ENCODE assay signal across 10 mouse cellular contexts in genomic region chr5:30201521-30201920, GRCm38 (mm10). TPM values are rescaled to one million over a fixed set of nuclear protein-coding genes. Genes with fewer than 3 reads are reported as not detected.
A peak's percentile ranks its signal among the peaks of the same experiment; 100 is the strongest.
DNase-seq lines count a peak whose midpoint lies in the region; ATAC-seq and TF ChIP-seq lines count a peak whose summit lies in the region.
"Had no signal": no experiment of that assay in that cellular context is flagged by ENCODE, and none has a peak within 500 bp of the region (broad histone marks: within the 10 kb centered on the region; RNA-seq: fewer than 3 reads in every experiment).

No protein-coding gene starts in this region.

- H3K9ac ChIP-seq in kidney, embryonic 14.5 days (ENCODE audit: low read depth, low read length), result no peak overlapping the region
- no peak overlapping the region for H3K9ac ChIP-seq in intestine, embryonic 15.5 days
- no peak overlapping the region for H3K9ac ChIP-seq in lung, embryonic 16.5 days (ENCODE audit: low read length)
- H3K9ac ChIP-seq: embryonic facial prominence, embryonic 15.5 days; liver, embryonic 15.5 days had no signal

- no peaks in the 10 kb centered on the region for H3K9me3 ChIP-seq in kidney, embryonic 14.5 days (ENCODE audit: control insufficient read depth, low read length)
- H3K9me3 ChIP-seq in intestine, embryonic 15.5 days, result no peaks in the 10 kb centered on the region
- H3K9me3 ChIP-seq in lung, embryonic 16.5 days (ENCODE audit: control insufficient read depth, low read length), result no peaks in the 10 kb centered on the region
- H3K9me3 ChIP-seq: embryonic facial prominence, embryonic 15.5 days; liver, embryonic 15.5 days had no signal

- peak; percentile 83 for TF ChIP-seq CTCF in cortical plate, adult 2 months (IDR thresholded peaks at IDR 0.05; ENCODE audit: extremely low read depth, insufficient read depth, low read length)

- peak; percentile 18 for DNase-seq in kidney, adult 18-20 months
- peak; percentile 41 for DNase-seq in MN1 (ENCODE audit: low spot score)
- peak; percentile 48 for DNase-seq in telencephalon, adult 2 months (ENCODE audit: low read depth, low spot score)
- DNase-seq in spleen, adult 12 weeks (ENCODE audit: low spot score), result no peak

- 51% methylated on average over 5 of the region's 5 CpGs for WGBS in kidney, embryonic 14.5 days
- 44% methylated on average over 5 of the region's 5 CpGs for WGBS in intestine, embryonic 15.5 days
- WGBS in lung, embryonic 16.5 days, result 45% methylated on average over 5 of the region's 5 CpGs

- no peak overlapping the region for H3K4me2 ChIP-seq in kidney, embryonic 14.5 days (replicated peaks; ENCODE audit: low read depth, low read length)
- H3K4me2 ChIP-seq in intestine, embryonic 15.5 days (replicated peaks), result no peak overlapping the region
- H3K4me2 ChIP-seq in lung, embryonic 16.5 days (ENCODE audit: low read depth, low read length), result no peak overlapping the region
- H3K4me2 ChIP-seq: embryonic facial prominence, embryonic 15.5 days; liver, embryonic 15.5 days had no signal

- H3K4me1 ChIP-seq in kidney, embryonic 14.5 days (ENCODE audit: control insufficient read depth, insufficient read depth, low read length), result 0 out of 2 replicates have a peak, but pooled peaks cover 4% of the 10 kb centered on the region
- no peaks in the 10 kb centered on the region for H3K4me1 ChIP-seq in cortical plate, adult 2 months (ENCODE audit: control insufficient read depth, insufficient read depth, low read length)
- peaks cover 5% of the 10 kb centered on the region; the same call in 1 of the 2 replicates for H3K4me1 ChIP-seq in intestine, embryonic 15.5 days (replicated peaks)
- H3K4me1 ChIP-seq in lung, embryonic 16.5 days (replicated peaks; ENCODE audit: control insufficient read depth, insufficient read depth, low read length), result 0 out of 2 replicates have a peak, but pooled peaks cover 2% of the 10 kb centered on the region
- H3K4me1 ChIP-seq: embryonic facial prominence, embryonic 15.5 days; liver, embryonic 15.5 days had no signal

- no peaks in the 10 kb centered on the region; the same call in 1 of the 2 replicates for H3K27me3 ChIP-seq in kidney, embryonic 14.5 days (ENCODE audit: control insufficient read depth, insufficient read depth, low read length)
- H3K27me3 ChIP-seq in intestine, embryonic 15.5 days (replicated peaks), result no peaks in the 10 kb centered on the region
- no peaks in the 10 kb centered on the region for H3K27me3 ChIP-seq in lung, embryonic 16.5 days (ENCODE audit: control insufficient read depth, insufficient read depth, low read depth, low read length)
- H3K27me3 ChIP-seq: embryonic facial prominence, embryonic 15.5 days; liver, embryonic 15.5 days had no signal

- H3K27ac ChIP-seq in kidney, embryonic 14.5 days (ENCODE audit: low read depth, low read length), result no peak overlapping the region
- H3K27ac ChIP-seq in cortical plate, adult 2 months (ENCODE audit: insufficient read depth, low read length), result no peak overlapping the region
- H3K27ac ChIP-seq in intestine, embryonic 15.5 days, result no peak overlapping the region
- H3K27ac ChIP-seq in lung, embryonic 16.5 days (ENCODE audit: low read length), result no peak overlapping the region
- H3K27ac ChIP-seq: embryonic facial prominence, embryonic 15.5 days; liver, embryonic 15.5 days had no signal

- H3K36me3 ChIP-seq in kidney, embryonic 14.5 days (ENCODE audit: control insufficient read depth, insufficient read depth, low read length), result no peaks in the 10 kb centered on the region
- H3K36me3 ChIP-seq in intestine, embryonic 15.5 days, result no peaks in the 10 kb centered on the region
- H3K36me3 ChIP-seq in lung, embryonic 16.5 days (ENCODE audit: control insufficient read depth, insufficient read depth, low read length), result no peaks in the 10 kb centered on the region
- H3K36me3 ChIP-seq: embryonic facial prominence, embryonic 15.5 days; liver, embryonic 15.5 days had no signal

- TF ChIP-seq POLR2A in cortical plate, adult 2 months (IDR thresholded peaks at IDR 0.05; ENCODE audit: extremely low read depth, insufficient read depth, low read length), result no peak

- H3K4me3 ChIP-seq in kidney, embryonic 14.5 days (ENCODE audit: low read length), result no peak overlapping the region
- no peak overlapping the region for H3K4me3 ChIP-seq in cortical plate, adult 2 months (ENCODE audit: insufficient read depth, low read length)
- no peak overlapping the region for H3K4me3 ChIP-seq in intestine, embryonic 15.5 days (replicated peaks)
- no peak overlapping the region for H3K4me3 ChIP-seq in lung, embryonic 16.5 days (ENCODE audit: low read length)
- H3K4me3 ChIP-seq: embryonic facial prominence, embryonic 15.5 days; liver, embryonic 15.5 days had no signal

- ATAC-seq in kidney, embryonic 14.5 days (ENCODE audit: low FRiP score, low TSS enrichment), result no peak
- ATAC-seq in intestine, embryonic 15.5 days, result peak; percentile 39; the same call in 1 of the 2 replicates
- peak; percentile 44 for ATAC-seq in lung, embryonic 16.5 days (ENCODE audit: low read depth)

RNA-seq across cellular contexts. Expression of gene Adgrf3, which starts 4.0 kb away (rescaled TPM):
- polyA plus RNA-seq in kidney, embryonic 14.5 days (2014; fragmentation: Nextera tagmentation; extraction: Ambion mirVana), result 0.28 TPM in 1 of 2 replicates, not detected in the other
- polyA plus RNA-seq in cortical plate, adult 2 months (2012; rRNA removed), result not detected in 2 replicates
- 0.19 and 0.38 TPM in 2 replicates for polyA plus RNA-seq in intestine, embryonic 15.5 days (2015; fragmentation: Nextera tagmentation; extraction: Ambion mirVana)
- 0.11 and 0.25 TPM in 2 replicates for polyA plus RNA-seq in lung, embryonic 16.5 days (2015; fragmentation: Nextera tagmentation; extraction: Ambion mirVana)
- polyA plus RNA-seq: liver, embryonic 15.5 days had no signal

RNA-seq across cellular contexts. Expression of gene Selenoi, which starts 30.9 kb away (rescaled TPM):
- 16.9 and 19.1 TPM in 2 replicates for polyA plus RNA-seq in kidney, embryonic 14.5 days (2014; fragmentation: Nextera tagmentation; extraction: Ambion mirVana)
- 29.2 and 32.9 TPM in 2 replicates for polyA plus RNA-seq in cortical plate, adult 2 months (2012; rRNA removed)
- 37.3 and 38.1 TPM in 2 replicates for polyA plus RNA-seq in intestine, embryonic 15.5 days (2015; fragmentation: Nextera tagmentation; extraction: Ambion mirVana)
- polyA plus RNA-seq in lung, embryonic 16.5 days (2015; fragmentation: Nextera tagmentation; extraction: Ambion mirVana), result 15.1 and 19.4 TPM in 2 replicates

RNA-seq across cellular contexts. Expression of gene Hadhb, which starts 46.5 kb away (rescaled TPM):
- polyA plus RNA-seq in kidney, embryonic 14.5 days (2014; fragmentation: Nextera tagmentation; extraction: Ambion mirVana), result 129 and 149 TPM in 2 replicates
- polyA plus RNA-seq in cortical plate, adult 2 months (2012; rRNA removed), result 88.0 and 94.8 TPM in 2 replicates
- 246 and 269 TPM in 2 replicates for polyA plus RNA-seq in intestine, embryonic 15.5 days (2015; fragmentation: Nextera tagmentation; extraction: Ambion mirVana)
- 128 and 133 TPM in 2 replicates for polyA plus RNA-seq in lung, embryonic 16.5 days (2015; fragmentation: Nextera tagmentation; extraction: Ambion mirVana)

RNA-seq across cellular contexts. Expression of gene Hadha, which starts 46.6 kb away (rescaled TPM):
- 93.4 and 119 TPM in 2 replicates for polyA plus RNA-seq in kidney, embryonic 14.5 days (2014; fragmentation: Nextera tagmentation; extraction: Ambion mirVana)
- polyA plus RNA-seq in cortical plate, adult 2 months (2012; rRNA removed), result 64.9 and 67.7 TPM in 2 replicates
- polyA plus RNA-seq in intestine, embryonic 15.5 days (2015; fragmentation: Nextera tagmentation; extraction: Ambion mirVana), result 178 and 193 TPM in 2 replicates
- polyA plus RNA-seq in lung, embryonic 16.5 days (2015; fragmentation: Nextera tagmentation; extraction: Ambion mirVana), result 142 and 163 TPM in 2 replicates
